Mouse (Mus musculus) gastrocnemius, postnatal 4 days (tissue): ENCODE measurements around the gene Hfe. TPM values are rescaled to one million over a fixed set of nuclear protein-coding genes. Genes with fewer than 3 reads are reported as not detected.
"Not testable (repeated sequence)": the region's sequence is repeated elsewhere in the genome, so short reads cannot be mapped to it uniquely, and the experiment has no call there.

Source experiments
- DNase-seq, 2 experiments: peaks; one replicate each; pipeline ENCODE4 v3.0.0; 2021 to 2022; ENCODE audit warnings: low spot score in 2 of 2, mixed read lengths in 2 of 2
- total RNA-seq, 2 experiments: library from RNA; stranded (reverse); gene quantifications; 2 replicates each; pipeline ENCODE4 v1.2.3; 2021

The Hfe gene
- total RNA-seq, 2 experiments from 2014 or later, result 5.9 to 6.6 TPM

GRCm38 (mm10) chr13:23744421-23745380 is 34.0 kb upstream of the Hfe start:
- DNase-seq, result no peak

GRCm38 (mm10) chr13:23743963-23744362 is 33.3 kb upstream of the Hfe start:
- no peak for DNase-seq

GRCm38 (mm10) chr13:23743215-23743614 is 32.6 kb upstream of the Hfe start:
- DNase-seq, result no peak

GRCm38 (mm10) chr13:23742007-23742406 is 31.4 kb upstream of the Hfe start:
- no peak for DNase-seq

- DNase-seq, result no peak
These were observed 30.3 kb upstream of the Hfe start for GRCm38 (mm10) chr13:23740910-23741309.

- DNase-seq, result no peak
These were observed 29.7 kb upstream of the Hfe start for GRCm38 (mm10) chr13:23740256-23740840.

GRCm38 (mm10) chr13:23739922-23740252 is 29.2 kb upstream of the Hfe start:
- DNase-seq, result no peak

GRCm38 (mm10) chr13:23739069-23739921 is 28.6 kb upstream of the Hfe start:
- DNase-seq, result peak; percentile 73 to 88

GRCm38 (mm10) chr13:23738677-23739068 is 28.0 kb upstream of the Hfe start, which contains the start of gene Hist1h1c:
Hist1h1c (plus strand) TSS chr13:23738808.
- DNase-seq, result peak; percentile 85 to 92

- no peak for DNase-seq
These were observed 27.4 kb upstream of the Hfe start for GRCm38 (mm10) chr13:23738041-23738440.

- DNase-seq, result no peak
These were observed 26.4 kb upstream of the Hfe start for GRCm38 (mm10) chr13:23737091-23737490.

- no peak for DNase-seq
These were observed 21.6 kb upstream of the Hfe start for GRCm38 (mm10) chr13:23732156-23732804.

- no peak for DNase-seq
These were observed 19.8 kb upstream of the Hfe start for GRCm38 (mm10) chr13:23730479-23730878.

GRCm38 (mm10) chr13:23729706-23730105 is 19.1 kb upstream of the Hfe start:
- DNase-seq, result no peak

GRCm38 (mm10) chr13:23729192-23729525 is 18.5 kb upstream of the Hfe start:
- DNase-seq, result no peak

- no peak for DNase-seq
These were observed 18.0 kb upstream of the Hfe start for GRCm38 (mm10) chr13:23728472-23729191.

- no peak for DNase-seq
These were observed 14.6 kb upstream of the Hfe start for GRCm38 (mm10) chr13:23725213-23725612.

- no peak for DNase-seq
These were observed 13.6 kb upstream of the Hfe start for GRCm38 (mm10) chr13:23724239-23724638.

GRCm38 (mm10) chr13:23717593-23718245 is 7.1 kb upstream of the Hfe start:
- DNase-seq, result not testable (repeated sequence)

GRCm38 (mm10) chr13:23717176-23717575 is 6.5 kb upstream of the Hfe start:
- no peak for DNase-seq
